Mouse (Mus musculus) R1 (cell line): ENCODE data around the gene Ppox.

Experiments
- DNase-seq: peaks from one replicate; pipeline ENCODE4 v3.0.0-alpha.2; 2018; ENCODE audit warnings: low read depth, low spot score

Ppox gene

DNA sequence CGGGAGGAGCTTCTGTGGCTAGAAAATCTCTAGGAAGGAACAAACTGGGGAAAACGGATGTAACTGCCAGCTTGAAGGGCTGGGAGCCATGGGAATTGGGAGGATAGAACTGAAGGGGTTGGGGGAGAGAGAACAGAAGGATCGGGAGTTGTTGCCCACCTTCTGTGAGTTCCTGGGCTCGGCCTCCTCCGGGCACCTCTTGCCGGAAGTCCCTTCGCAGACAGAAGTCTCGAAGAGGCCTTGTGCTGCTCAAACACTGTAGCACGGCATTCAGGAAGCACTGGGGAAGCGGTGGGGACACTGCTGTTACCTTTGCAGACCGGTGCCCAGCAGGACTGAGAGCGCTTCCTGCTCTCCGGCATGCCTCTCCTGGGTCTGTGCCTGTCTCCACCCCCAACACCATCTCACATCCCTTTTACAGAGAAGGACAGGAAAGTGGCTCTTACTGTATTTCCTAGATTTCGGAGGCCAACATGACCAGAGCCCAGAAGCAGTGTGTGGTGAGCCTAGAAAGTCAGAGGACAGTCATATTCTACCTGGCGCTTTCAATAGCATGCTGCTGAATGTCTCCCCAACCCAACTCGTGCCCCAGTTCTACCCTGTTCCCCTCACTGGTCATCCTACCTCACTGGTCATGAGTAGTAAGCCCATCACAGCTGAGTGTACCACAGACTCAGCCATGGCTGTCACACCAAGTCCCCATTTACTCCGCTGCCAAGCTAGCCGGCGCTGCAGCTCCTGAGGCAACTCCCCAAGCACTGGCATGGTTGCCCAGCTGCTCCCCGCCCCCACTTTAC is 4.3 kb upstream of the Ppox start:
- DNase-seq = no peak

DNA sequence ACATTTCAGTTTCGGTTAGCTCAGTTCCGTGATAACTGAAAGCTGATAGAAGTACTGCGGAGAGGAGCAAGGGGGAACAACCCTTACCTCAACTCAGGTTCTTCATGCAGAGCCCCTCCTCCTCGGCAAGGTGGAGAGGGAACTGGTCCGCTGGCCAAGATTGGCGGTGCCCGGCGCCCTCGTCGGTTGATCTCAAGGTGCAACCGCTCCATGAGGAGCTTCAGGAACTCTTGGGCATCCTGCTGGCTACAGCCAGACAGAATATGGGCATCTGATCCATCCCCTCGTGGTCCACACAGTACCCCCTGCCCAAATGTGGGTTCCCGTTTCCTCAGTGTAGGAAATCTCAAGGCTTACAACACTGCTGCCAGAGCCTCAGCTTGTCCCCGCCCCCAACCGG is 3.5 kb upstream of the Ppox start:
- DNase-seq = peak; percentile 19

DNA sequence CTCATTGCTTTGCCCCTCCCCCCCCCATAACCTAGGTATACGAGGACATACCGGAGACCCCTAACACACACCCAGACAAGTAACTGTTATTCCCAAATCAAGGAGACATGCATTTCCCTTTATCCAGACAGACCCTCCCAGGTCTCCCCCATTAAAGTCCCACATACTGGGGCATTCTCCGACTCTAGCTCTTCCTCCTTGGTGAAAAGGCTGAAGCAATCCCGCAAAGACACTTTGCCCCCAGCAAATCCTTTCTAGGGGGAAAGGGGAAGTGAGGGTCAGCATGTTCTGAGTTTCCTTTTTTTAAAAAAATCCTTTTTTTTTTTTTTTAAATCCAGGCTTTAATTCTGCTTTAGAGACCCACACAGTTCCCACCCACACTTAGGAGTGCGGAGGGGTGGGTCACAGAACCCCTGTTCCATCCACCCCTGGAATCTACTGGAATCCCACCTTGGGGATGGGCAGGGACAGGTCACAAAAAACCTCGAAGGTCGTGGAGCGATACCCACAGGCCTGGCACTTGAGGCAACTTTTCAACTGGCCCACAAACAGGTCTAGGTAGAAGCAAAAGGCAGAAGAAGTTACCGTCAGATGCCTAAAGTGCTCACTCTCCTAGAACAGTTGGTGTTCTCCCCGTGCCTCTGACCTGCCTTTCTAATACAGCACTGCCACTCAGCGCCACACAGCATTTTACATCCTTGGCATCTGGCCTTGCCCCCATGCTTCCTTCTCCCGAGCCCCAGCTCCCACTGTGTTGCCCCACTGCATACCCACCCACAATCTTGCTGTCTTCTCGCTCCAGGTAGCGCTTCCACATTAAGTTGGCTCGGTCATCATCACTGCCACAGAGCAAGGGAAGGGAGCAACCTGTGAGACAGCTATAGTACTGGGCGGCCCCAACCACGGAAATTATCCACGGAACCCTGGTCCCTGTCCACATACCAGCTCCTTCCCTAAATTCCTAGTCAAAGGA is 2.5 kb upstream of the Ppox start:
- DNase-seq = no peak

DNA sequence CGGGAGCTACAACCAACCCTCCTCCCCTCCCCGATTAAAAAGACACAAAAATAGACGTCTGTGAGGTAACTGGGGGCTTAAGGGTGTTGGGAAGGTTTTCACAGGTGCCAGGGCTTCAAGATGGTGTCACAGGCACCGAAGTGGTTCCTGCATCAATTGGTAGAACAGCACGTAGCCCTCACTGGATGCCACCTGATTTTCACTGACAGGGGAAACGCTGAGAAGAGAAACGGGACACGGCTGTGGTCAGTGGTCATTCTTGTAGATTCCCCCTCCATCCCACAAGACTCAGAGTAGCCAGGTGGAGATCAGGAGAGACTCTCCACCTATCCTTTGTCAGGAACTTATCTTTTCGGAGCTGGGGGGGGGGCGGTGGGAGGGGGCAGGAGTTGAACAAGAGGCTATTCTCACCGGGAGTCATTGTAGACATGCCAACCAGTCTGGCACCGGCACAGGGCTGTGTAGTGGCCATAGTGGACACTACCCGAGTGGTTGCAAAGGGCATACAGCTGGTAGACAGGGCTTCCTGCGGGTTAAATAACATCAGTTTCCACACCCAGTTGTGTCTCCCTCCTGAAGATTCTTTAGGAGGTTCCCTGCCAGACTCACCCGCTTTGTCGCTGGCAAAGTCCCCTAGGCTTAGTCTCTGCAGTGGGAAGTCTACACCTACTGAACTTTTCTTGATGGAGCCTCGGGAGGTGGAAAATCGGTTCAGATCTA is 1.3 kb upstream of the Ppox start:
- DNase-seq = no peak

DNA sequence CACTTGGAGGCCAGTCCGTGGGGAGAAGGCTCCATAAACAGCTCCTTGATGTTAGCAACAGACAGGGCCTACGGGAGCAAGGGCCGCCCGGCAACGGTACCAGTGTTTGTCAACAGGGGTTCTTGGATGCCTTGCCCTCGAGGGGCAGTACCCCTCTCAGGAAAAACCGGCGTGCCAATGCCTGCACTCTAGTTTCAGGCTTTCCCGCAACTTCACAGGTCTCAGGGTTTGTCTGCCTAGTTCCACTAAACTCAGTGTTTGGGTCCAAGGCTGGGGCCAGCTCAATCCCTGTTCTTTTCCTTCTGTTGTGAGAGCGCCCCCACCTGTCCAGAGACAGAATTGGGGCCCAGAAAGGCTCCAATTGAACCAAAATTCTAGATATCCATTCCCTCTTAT is 540 bp upstream of the Ppox start:
- DNase-seq = peak; percentile 86

DNA sequence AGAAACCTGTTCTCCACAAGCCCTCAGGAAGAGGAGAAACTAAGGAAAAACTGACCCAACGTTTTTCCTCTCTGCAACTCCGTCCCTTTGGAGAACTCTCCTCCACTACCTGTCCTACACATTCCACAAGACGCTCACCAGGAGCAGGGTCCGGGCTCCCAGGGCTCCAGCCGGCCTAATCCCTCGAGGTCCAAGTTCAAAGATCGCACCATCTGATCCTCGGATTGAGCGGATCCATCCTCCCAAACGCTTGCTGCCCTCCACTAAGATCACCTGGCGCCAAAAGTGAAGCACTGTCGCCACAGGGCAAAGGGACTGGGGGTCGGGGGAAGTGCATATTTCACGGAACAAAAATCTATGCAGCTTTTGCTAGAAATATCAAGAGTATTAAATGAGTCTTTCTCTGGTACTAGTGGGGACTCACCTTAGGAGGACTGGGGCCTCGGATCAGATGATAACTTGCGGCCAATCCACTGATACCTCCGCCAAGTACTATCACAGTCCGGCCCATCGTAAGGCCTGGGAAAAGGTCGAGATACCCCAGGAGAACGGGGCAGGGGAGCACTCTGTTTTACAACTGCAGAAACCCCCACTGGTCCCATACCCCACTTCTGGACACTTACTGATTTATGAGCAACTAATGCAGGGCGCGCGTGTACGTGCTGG is 603 bp downstream of the Ppox start:
- DNase-seq = no peak

DNA sequence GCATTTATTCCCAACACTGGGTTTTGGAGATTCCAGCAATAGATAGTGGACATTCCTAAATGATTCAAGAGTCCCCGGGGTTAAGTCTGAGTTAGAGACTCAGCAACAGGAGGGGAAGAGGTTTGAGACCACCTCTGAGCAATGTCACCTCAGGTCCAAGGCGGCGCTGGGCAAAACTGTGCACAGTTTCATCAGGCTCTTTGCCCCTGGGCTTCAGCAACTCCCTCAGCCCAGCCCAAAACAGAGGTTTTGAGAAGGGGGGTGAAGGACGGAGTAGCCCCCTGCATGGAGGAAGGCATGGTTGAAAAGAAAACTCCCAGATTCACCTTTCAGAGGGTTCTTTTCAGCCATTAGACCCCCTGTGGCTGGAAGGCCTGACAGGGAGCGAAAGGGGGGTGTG is 1.3 kb downstream of the Ppox start:
- no peak for DNase-seq

DNA sequence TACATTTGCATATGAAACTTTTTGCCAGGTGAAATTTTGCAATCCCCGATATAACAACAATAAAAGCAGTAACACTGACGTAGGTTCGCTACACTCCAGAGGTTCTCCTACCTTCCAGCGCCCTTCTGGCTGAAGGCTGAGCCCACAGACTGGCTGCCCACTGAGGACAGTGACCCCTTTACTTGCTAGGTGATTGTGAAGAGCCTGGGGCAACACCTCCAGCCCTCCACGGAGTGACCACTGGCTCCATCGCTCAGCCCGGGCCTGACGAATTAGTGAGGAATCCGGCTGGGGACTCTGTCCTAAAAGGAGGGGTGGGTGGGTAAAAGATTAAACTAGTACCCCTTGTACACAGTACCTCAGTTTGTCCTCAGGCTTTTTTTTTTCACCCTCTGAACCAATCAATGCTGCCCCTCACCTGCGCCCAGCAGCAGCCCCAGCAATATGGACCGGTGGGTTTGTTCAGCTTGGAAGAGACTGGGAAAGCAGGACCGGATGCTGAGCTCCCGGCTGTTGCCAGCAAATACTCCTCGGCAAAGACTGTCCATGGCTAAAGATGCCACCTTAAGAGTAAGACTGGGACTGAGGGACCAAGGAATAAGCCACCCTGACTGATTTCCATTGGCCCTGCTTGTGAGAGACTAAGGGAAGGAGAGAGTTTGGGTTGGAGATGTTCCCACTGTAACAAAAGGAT is 1.8 kb downstream of the Ppox start:
- no peak for DNase-seq

DNA sequence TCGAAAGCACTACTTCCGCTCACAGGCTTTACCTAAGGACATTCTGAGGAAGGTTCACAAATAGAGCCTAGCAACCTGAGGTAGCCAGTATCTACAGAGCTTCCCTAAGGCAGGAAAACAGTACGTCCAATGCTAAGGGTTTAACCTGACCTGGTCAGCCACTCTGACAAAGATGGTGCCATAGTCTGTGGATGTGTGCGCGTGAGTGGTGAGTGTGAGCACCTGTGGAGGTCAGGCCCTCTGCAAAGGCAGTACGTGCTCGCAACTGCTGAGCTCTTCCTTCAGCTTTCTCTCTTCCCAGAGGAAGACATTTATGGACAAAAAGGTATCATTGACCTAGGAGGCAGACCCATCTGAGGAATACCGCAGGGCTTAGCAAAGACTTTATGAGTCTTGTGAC is 2.5 kb downstream of the Ppox start:
- DNase-seq = no peak

DNA sequence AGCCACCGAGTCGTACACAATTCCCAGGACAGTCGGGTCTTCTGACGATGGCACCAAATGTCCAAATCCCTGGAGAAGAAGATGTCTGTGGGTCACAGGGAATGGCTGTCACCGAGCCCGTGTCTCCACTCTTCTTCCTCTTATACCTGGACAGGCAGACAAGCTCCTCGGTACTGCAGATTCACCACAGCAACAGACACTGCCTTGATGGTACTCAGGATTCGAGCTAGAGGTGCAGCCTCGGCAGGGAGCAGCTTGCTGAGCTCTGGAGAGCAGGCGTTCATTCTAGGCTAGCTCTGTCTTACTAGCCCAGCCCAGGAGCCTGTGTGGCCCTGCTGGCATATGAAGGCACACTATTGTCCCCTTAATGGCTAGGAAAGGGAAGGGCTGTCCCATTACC is 3.2 kb downstream of the Ppox start:
- DNase-seq = no peak

DNA sequence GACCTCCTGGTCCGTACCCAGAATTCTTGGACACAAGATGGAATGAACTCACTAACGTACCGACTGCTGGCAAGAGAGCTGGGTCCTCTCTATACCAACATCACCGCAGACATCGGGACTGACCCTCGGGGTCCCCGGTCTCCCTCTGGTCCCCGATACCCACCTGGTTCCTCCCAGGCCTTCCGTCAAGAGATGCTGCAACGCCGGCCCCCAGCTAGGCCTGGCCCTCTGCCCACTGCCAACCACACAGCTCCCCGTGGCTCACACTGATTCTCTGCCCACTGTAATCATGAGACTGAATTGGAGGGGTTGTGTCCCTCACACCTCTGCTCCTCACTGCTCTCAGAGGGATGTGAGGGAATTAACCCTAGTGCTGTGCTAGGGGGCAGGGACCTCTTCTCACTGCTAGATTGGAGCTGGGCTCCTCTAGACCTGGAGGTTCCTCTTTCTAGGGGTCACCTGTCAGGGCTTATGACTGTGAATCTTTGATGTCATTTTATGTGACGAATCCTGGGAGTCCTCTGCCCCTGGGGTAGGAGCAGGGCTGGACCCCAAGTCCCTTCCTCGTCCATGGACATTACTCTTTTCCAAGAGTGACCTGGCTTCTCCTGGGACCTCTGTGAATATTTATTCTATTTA is 4.8 kb downstream of the Ppox start:
- DNase-seq = no peak

DNA sequence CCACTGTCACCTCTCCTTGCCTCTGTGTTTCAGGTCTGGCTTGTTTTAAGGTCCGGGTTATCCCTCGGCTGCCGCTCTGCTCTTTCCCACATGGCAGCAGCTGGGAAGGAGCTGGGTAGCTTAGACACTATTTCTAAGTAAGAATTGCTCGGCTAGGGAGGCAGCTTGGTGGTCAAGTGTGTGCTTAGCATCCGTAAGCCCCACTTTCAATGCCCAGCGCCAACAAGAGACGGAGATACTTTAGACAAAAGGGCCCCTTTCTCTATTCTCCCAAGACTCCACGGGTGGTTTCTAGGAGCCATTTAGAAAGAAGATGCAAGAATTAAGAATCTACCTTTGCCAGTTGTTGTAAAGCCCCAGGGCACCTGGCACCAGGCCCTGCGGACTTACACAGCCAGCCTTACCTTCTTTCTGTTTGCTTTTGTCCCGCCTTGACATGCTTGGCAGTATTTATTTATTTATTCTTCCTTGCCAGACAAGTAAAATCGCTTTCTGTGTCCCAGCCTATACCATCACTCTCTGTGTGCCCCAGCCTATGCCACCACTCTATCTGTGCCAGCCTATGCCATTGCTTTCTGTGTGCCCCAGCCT is 5.7 kb downstream of the Ppox start:
- DNase-seq = no peak

DNA sequence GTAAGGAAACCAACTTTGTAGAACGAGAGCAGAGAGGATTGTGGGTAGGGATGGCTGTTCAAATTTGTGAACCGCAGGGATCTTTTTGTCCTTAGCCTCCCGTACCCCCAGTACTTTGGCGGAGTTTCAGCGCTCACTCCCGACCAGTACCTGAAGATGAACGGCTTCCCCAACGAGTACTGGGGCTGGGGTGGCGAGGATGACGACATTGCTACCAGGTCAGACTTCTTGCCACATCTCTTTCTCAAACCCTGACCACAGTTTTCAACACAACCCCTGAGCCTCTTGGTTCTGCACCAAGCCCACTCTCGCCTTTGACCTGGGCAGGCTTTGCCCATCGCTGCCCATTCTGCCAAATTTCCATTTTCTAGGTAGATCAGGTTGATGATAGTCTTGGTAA is 6.8 kb downstream of the Ppox start:
- DNase-seq = no peak

DNA sequence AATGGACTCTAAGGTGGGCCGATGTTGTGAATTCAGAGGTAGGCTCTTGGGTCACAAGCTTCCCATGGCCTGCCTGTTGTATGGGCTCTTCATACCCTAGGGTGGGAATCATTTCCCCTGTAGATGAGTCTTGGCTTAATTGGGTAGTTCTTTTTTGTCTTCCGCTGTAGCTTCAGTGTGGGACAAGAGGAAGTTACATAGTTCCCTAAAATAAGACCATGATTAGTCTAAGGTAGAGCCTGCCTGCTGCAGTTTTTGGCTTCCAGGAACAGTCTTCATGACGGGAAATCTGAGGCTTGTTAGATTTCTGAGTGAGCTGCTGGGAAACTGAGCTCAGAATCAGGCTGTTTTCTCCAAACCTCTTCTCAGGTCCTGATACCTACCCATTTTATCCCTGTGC is 8.9 kb downstream of the Ppox start:
- DNase-seq = no peak

DNA sequence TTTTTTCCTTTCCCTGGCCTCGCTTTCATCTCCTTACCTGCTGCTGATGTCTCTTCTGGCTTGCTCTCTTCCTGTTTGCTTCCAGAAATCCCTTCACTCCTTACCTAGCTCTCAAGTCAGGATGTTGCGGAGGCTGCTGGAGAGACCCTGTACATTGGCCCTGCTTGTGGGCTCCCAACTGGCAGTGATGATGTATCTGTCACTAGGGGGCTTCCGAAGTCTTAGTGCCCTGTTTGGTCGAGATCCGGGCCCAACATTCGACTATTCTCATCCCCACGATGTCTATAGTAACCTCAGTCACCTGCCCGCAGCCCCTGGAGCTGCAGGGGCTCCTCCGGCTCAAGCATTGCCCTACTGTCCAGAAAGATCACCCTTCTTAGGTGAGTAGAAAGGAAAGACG is 9.4 kb downstream of the Ppox start:
- DNase-seq = no peak

DNA sequence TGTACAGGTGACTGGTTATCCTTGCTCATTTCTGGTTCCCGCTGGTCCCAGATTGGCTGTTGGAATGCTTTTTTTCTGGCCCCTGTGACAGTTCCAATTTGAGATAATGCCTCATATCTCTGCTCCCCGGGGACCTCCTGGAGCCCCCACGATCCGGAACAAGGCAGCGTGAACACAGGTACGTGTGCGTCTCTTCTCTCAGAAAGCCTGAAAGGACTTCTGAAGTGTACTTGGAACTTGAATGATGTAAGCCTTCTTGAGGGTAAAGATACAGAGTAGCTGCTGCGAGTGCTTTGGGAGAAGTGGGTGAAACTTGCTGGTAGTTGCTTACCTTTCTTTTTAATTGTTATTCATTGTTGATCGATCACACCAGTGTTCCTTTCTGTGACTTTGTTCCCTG is 9.8 kb downstream of the Ppox start:
- DNase-seq = no peak

DNA sequence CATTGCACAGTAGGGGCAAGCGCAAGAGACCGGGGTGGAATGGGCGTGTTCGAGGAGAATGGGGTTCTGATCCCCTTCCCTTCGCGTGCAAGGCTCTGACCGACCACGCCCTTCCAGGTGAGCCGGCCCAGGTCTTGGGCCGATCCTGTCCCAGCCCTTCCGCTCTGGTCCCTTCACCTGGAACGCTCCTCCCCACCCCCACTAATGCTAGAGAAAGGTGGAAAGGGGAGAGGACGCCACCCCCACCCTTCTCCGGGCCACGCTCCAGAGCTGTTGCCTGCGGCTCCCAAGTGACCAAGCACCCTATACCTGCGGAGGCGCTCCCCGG is 10.4 kb downstream of the Ppox start:
- DNase-seq = peak; percentile 76

DNA sequence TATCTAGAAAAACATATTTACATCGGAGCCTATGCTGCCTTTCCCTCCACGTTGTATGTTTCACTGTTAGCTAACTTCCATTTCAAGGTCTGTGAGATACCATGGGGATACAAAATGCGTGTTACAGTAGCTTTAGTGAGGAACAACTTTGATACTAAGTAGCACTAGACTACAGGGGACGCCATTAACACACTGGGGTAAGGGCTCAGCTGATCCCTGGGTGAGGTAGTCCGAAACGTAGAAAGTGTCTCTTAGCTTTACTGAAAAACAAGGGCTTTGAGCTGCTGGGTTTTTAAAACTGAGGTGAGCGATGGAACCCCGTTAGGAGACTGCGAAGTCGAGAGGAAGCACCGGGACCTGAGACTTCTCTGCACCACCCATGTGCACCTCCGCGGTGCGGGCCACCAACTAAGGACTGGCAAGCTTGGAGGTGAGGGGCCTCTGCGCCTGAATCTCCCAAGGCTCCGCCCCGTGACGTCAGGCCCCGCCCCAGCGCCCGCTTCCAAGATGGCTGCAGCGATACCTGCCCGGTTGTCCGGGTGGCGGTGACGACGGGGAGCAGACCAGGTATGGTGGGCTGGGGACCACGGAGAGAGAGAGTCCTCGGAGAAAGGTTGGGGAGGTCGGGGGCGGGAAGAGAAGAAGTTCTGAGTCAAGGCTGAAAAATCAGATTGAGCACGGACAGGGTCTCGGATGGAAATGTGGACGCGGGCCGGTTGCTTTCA is 11.0 kb downstream of the Ppox start, which contains the start of gene B4galt3:
Gene B4galt3 (plus strand): TSS at position 481 of the 725 bp plus-strand sequence.
- peak; percentile 93 for DNase-seq

DNA sequence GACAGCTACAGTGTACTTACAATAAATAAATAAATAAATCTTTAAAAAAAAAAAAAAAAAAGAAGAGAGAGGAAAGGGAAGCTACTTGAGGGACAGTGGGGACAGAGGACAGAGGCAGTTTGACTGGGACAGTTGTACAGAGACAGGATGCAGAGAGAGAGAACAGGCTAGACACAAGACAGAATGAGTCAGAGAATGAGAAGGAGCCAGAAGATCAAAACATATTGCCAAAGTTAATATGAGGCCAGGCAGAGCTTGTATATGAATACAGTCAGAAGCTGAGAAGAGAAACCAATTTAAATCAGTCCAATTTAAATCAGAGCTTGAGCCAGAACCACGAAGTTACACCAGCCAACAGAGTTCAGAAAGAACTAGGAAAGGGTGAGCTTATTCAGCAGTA is 12.6 kb downstream of the Ppox start:
- no peak for DNase-seq
